Mouse (Mus musculus) embryo, embryonic 11 days (tissue): ENCODE data around the gene Enthd1.
A peak's percentile ranks its signal among the peaks of the same experiment; 100 is the strongest.
"Not testable (repeated sequence)": the region's sequence is repeated elsewhere in the genome, so short reads cannot be mapped to it uniquely, and the experiment has no call there.

ENCODE experiments used
- DNase-seq: peaks from one replicate; pipeline ENCODE4 v3.0.0-alpha.2; 2015

Enthd1 gene

GRCm38 (mm10) chr15:80532281-80533072 lies 32.5 kb downstream of the Enthd1 start:
- no peak for DNase-seq

GRCm38 (mm10) chr15:80531026-80531425 lies 33.9 kb downstream of the Enthd1 start:
- no peak for DNase-seq

- DNase-seq = peak; percentile 69
These were observed 34.7 kb downstream of the Enthd1 start for GRCm38 (mm10) chr15:80529955-80530869.

- DNase-seq = no peak
These were observed 43.1 kb downstream of the Enthd1 start for GRCm38 (mm10) chr15:80521661-80522388.

- DNase-seq = no peak
These were observed 45.0 kb downstream of the Enthd1 start for GRCm38 (mm10) chr15:80519931-80520330.

- no peak for DNase-seq
These were observed 46.3 kb downstream of the Enthd1 start for GRCm38 (mm10) chr15:80518567-80519223.

GRCm38 (mm10) chr15:80517996-80518395 lies 47.0 kb downstream of the Enthd1 start:
- peak; percentile 58 for DNase-seq

GRCm38 (mm10) chr15:80516525-80516924 lies 48.4 kb downstream of the Enthd1 start:
- no peak for DNase-seq

- DNase-seq = peak; percentile 37
These were observed 59.9 kb downstream of the Enthd1 start for GRCm38 (mm10) chr15:80505086-80505485.

- not testable (repeated sequence) for DNase-seq
These were observed 61.8 kb downstream of the Enthd1 start for GRCm38 (mm10) chr15:80503155-80503554.

GRCm38 (mm10) chr15:80502741-80503140 lies 62.2 kb downstream of the Enthd1 start:
- no peak for DNase-seq

GRCm38 (mm10) chr15:80501106-80502096 lies 63.6 kb downstream of the Enthd1 start:
- no peak for DNase-seq

- no peak for DNase-seq
These were observed 64.5 kb downstream of the Enthd1 start for GRCm38 (mm10) chr15:80500426-80500825.

- DNase-seq = not testable (repeated sequence)
These were observed 67.2 kb downstream of the Enthd1 start for GRCm38 (mm10) chr15:80497733-80498132.

- DNase-seq = no peak
These were observed 73.5 kb downstream of the Enthd1 start for GRCm38 (mm10) chr15:80491505-80491904.

- no peak for DNase-seq
These were observed 74.8 kb downstream of the Enthd1 start for GRCm38 (mm10) chr15:80490151-80490550.

GRCm38 (mm10) chr15:80488658-80489057 lies 76.3 kb downstream of the Enthd1 start:
- no peak for DNase-seq

GRCm38 (mm10) chr15:80485601-80486000 lies 79.4 kb downstream of the Enthd1 start:
- no peak for DNase-seq

- no peak for DNase-seq
These were observed 81.8 kb downstream of the Enthd1 start for GRCm38 (mm10) chr15:80483041-80483705.

GRCm38 (mm10) chr15:80482348-80482747 lies 82.6 kb downstream of the Enthd1 start:
- DNase-seq = no peak
